Mouse (Mus musculus) cortical plate, adult 2 months (tissue): ENCODE measurements around the gene Fndc8. TPM values are rescaled to one million over a fixed set of nuclear protein-coding genes. Genes with fewer than 3 reads are reported as not detected.

Source experiments
- H3K27ac ChIP-seq: fragments of 200-500 bp; 2 replicates; pipeline ENCODE4 v1.5.1; 2012; ENCODE audit warnings: low read length, control low read depth, inconsistent platforms; ENCODE audit not compliant: insufficient read depth
- H3K4me1 ChIP-seq: fragments of 200-500 bp; 2 replicates; pipeline ENCODE4 v1.6.1; 2011; ENCODE audit warnings: low read length; ENCODE audit not compliant: control insufficient read depth, insufficient read depth
- H3K4me3 ChIP-seq: fragments of 200-500 bp; 2 replicates; pipeline ENCODE4 v1.5.1; 2011; ENCODE audit warnings: mild to moderate bottlenecking, low read length, control low read depth; ENCODE audit not compliant: insufficient read depth
- CTCF ChIP-seq: fragments of 200-500 bp; IDR thresholded peaks from 2 replicates; pipeline ENCODE4 v1.5.1; 2011; ENCODE audit warnings: mild to moderate bottlenecking, control low read depth, low read length; ENCODE audit not compliant: insufficient read depth; ENCODE audit errors: extremely low read depth
- POLR2A ChIP-seq: fragments of 200-500 bp; IDR thresholded peaks from 2 replicates; pipeline ENCODE4 v1.6.1; 2011; ENCODE audit warnings: mild to moderate bottlenecking, low read length, control low read depth; ENCODE audit not compliant: insufficient read depth; ENCODE audit errors: extremely low read depth
- polyA plus RNA-seq: library from polyadenylated mRNA; depleted of rRNA; stranded (reverse); fragments of >200 nt; gene quantifications from 2 replicates; pipeline ENCODE4 v1.2.3, GENCODE M21; 2012

Fndc8 gene
- polyA plus RNA-seq, 1 experiment: not detected

GRCm38 (mm10) chr11:82867956-82868355, 24.0 kb upstream of the Fndc8 start:
- Histone ChIP-seq H3K4me1 (no peaks in the 10 kb centered on the region), H3K4me3 (no peak overlapping the region), H3K27ac (peak overlapping the region; percentile 59)
- no peak for TF ChIP-seq CTCF
- TF ChIP-seq POLR2A: no peak

DNA sequence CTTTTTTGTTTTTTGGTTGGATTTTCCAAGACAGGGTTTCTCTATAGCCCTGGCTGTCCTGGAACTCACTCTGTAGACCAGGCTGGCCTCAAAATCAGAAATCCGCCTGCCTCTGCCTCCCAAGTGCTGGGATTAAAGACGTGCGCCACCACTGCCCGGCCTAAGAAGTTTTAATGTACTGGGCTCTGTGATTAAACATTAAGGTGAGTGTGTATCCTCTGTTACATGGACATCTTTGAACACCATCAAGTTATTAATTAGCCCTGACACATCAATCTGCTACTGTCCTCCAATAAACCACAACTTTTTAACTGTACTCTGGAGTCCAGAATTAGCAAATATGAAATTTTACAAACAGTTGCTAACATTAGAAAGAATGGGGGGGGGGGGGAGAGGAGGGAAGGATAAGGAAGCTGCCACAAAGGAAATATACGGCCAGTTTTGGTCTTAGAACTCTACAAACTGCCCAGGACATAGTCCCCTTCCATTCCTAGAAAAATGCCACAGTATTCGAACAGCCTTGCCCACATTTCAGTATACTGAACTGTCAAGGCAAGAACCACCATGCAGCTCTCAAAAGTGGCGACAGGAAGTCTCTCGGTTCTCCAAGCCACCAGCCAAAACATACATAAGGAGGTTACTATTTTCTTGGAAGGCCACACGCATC, 22.3 kb upstream of the Fndc8 start:
- H3K4me3 ChIP-seq: peak overlapping the region; percentile 57
- 0 out of 2 replicates have a peak overlapping the region, but pooled peaks have one; percentile 80 for H3K27ac ChIP-seq
- no peak for TF ChIP-seq POLR2A
- TF ChIP-seq CTCF: no peak

DNA sequence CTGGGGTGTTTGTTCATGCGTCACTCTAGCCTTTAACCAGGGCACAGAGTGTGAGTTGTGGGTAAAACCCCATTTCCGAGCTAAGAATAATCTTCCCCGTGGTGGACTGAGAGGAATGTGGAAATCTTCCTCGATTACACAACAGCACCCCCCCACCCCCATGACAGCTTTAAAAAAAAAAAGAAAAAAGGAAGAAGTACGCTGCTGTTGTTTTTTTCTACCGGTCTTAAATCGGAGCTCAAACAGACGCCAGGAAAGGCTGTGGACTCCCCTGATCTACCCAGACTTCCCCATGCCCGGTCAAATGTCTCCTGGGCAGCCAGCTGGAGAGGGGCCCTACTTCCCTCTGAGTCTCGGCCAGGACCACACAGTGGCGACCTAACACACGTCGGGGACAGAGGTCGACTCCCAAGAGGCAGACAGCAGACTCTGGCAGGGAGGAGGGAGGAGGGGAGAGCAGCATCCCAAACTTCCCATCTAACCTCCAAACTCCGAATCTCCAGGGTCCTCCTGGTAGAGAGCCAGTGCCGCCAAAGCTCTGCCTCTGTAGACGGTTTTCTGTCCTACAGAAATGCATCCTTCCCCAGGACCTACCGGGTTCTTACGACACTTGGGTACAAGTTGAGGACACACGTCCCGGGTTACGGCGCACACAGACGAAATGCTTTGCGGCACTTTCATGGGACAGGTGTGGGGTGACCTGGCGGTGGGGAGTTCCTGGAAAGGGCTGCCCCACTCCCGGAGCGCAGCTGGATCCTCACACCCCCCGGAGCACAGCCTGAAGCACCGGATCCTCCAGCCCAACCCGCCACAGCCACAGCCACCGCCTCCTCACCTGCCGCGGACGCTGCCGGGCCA, 21.5 kb upstream of the Fndc8 start:
- H3K4me3 ChIP-seq: peak overlapping the region; percentile 57
- peak overlapping the region; percentile 80 for H3K27ac ChIP-seq
- TF ChIP-seq CTCF: no peak
- TF ChIP-seq POLR2A: no peak

More for the DNA sequence above, 22.3 kb upstream of the Fndc8 start:
- no peaks in the 10 kb centered on the region for H3K4me1 ChIP-seq

DNA sequence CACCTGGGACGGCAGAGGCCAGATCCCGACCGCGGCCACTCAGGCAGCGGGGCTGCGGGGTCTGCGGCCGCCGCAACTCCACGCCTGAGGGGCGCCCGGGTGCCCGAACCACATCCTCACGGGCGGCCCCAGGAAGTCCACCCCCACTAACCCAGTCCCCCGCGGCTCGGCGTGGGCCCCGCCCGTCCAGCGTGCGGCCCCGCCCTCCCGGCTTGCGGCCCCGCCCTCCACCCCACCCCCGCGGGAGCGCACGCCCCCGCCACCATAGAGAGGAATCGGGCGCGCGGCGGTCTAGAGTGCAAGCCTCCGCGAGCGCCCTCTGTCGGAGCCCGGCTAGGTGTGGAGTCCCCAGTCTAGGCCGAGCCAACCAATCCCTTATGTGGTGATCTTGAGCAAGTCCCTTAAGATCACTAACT, 20.9 kb upstream of the Fndc8 start, which contains the start of gene Rffl:
Gene Rffl, minus strand, starts transcription at position 180 of the 416 bp plus-strand sequence.
- H3K27ac ChIP-seq: peak within 1 kb of the TSS; percentile 80
- H3K4me1 ChIP-seq: no peaks in the 10 kb centered on the region
- peak within 1 kb of the TSS; percentile 57 for H3K4me3 ChIP-seq
- TF ChIP-seq POLR2A: no peak
- TF ChIP-seq CTCF: peak; percentile 61

More for the DNA sequence above, 21.5 kb upstream of the Fndc8 start:
- H3K4me1 ChIP-seq: no peaks in the 10 kb centered on the region

DNA sequence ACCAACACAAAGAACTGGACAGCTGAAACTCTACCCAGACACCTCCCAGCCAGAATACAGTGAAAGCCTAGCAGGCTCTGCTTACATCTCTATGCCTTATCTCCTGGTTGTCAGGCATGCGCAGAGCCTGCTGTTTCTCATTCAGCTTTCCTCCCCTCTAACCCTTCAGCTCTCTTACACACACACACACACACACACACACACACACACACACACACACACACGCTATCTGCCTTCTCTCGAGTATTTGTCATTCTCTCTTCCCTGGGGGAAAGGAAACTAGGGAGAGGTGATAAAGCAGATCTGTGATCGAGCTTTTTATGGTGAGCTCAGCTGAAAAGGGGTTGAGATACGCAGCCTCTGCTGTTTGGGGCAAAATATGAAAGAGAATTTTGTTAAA, 17.0 kb upstream of the Fndc8 start:
- no peak for TF ChIP-seq CTCF
- no peak for TF ChIP-seq POLR2A
- Histone ChIP-seq H3K4me3 (no peak overlapping the region), H3K4me1 (no peaks in the 10 kb centered on the region), H3K27ac (no peak overlapping the region)

- TF ChIP-seq CTCF (no peak), POLR2A (no peak)
- Histone ChIP-seq H3K4me3 (no peak overlapping the region), H3K4me1 (no peaks in the 10 kb centered on the region), H3K27ac (no peak overlapping the region)
Measured at GRCm38 (mm10) chr11:82875631-82876030, 16.3 kb upstream of the Fndc8 start.

GRCm38 (mm10) chr11:82877726-82878344, 14.1 kb upstream of the Fndc8 start:
- no peak for TF ChIP-seq CTCF
- TF ChIP-seq POLR2A: no peak
- Histone ChIP-seq H3K4me3 (no peak overlapping the region), H3K27ac (no peak overlapping the region), H3K4me1 (no peaks in the 10 kb centered on the region)

- no peak for TF ChIP-seq CTCF
- Histone ChIP-seq H3K4me3 (no peak overlapping the region), H3K27ac (no peak overlapping the region), H3K4me1 (no peaks in the 10 kb centered on the region)
Measured at GRCm38 (mm10) chr11:82883180-82883579, 8.7 kb upstream of the Fndc8 start.

DNA sequence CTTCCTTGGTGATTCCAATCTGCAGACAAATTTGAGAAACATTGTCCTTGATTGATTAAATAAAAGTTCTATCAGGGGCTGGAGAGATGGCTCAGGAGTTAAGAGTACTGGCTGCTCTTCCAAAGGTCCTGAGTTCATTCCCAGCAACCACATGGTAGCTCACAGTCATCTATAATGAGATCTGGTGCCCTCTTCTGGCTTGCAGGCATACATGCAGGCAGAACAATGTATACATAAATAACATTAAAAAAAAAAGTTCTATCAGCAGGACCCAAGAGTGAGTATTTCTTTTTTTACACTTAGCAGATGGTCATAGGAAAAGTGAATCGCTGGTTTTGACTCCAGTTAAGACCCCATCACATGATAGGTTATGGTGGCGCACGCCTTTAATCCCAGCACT, 5.4 kb upstream of the Fndc8 start:
- Histone ChIP-seq H3K4me1 (0 out of 2 replicates have a peak, but pooled peaks cover 2% of the 10 kb centered on the region), H3K4me3 (no peak overlapping the region), H3K27ac (no peak overlapping the region)
- TF ChIP-seq CTCF (no peak), POLR2A (no peak)
